Mouse (Mus musculus) gonadal fat pad, adult 2 months (tissue): ENCODE data around the gene Trip6. TPM values are rescaled to one million over a fixed set of nuclear protein-coding genes. Genes with fewer than 3 reads are reported as not detected.
"Not testable (repeated sequence)": the region's sequence is repeated elsewhere in the genome, so short reads cannot be mapped to it uniquely, and the experiment has no call there.

Experiments
- DNase-seq: peaks from one replicate; pipeline ENCODE4 v3.0.0-alpha.2; 2012; ENCODE audit warnings: low read depth
- polyA plus RNA-seq: library from polyadenylated mRNA; depleted of rRNA; stranded (reverse); fragments of >200 nt; gene quantifications from 2 replicates; pipeline ENCODE4 v1.2.3, GENCODE M21; 2012

Gene Trip6
- polyA plus RNA-seq, 1 experiment = 56.0 TPM

DNA sequence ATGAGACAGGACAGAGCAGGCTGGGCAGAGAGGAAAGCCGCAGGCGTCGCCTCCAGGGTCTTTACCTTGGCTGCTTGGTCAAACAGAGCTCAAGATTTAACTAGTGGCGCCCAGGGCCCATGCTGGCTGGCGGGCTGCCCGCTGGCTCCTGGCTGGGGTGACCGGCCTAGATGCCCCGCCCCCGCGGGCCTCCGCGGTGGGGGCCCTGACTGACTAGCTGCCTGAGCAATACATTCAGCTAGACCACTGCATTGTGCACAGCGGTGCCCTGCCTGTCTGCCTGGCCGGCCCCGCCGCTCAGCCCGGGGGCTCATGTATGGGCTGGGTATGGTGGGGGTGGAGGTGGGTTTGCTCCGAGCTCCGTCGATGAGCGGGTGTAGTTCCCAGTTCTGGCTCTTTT lies 13.0 kb downstream of the Trip6 start:
- DNase-seq = no peak

DNA sequence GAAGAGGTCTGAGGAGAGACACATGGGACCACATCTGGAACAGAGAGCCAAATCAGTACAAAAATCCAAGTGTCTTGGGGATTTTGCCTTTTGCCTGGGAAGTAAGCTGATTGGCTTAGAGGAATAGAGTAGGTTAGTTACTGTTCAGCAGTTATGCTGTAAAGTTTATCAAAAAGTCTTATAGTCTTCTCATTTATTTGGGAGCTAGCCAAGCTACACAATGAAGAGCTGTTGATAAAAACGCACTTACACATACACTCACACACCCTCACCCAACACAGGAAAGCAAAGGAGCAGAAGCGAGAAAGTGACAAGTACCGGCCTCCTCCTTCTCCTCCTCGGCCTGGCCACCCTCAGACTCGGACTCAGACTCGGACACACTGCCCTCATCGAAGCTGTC lies 15.0 kb downstream of the Trip6 start:
- DNase-seq = no peak

DNA sequence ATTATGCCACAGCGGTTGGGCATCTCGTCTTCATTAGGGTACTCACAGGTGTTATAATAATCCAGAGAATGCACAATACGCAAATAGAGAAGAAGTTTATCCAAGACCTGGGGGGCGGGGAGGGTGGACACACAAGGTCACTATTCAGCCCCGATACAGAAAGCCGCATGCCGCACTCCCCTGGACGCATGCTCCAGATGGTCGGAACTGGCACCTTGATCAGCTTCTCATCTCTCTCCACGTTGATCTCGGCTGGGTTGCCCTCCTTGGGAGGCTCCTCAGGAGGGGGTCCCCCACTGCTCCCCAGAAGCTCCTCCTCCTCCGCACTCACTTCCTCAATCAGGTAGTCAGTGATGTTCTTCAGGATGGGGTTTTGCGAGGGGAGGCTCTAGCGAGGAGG lies 17.1 kb downstream of the Trip6 start:
- no peak for DNase-seq

DNA sequence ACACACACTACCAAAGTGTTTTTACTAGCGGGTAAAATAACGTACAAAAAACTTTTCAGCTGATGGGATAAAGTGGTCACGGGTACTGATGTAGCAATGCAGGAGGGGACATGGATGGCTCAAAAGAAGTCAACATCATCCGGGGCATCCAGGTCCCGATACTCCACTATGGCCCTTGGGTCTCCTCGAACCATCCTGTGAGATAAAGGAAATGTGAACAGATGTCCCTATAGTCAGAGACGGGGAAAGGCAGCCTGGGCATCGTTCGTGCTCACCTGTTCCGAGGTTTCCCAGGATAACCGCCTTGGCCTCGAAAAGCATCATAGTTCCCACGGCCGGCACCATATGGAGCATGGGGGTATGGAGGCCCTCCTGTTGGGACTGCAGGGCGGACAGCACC lies 18.5 kb downstream of the Trip6 start:
- no peak for DNase-seq

DNA sequence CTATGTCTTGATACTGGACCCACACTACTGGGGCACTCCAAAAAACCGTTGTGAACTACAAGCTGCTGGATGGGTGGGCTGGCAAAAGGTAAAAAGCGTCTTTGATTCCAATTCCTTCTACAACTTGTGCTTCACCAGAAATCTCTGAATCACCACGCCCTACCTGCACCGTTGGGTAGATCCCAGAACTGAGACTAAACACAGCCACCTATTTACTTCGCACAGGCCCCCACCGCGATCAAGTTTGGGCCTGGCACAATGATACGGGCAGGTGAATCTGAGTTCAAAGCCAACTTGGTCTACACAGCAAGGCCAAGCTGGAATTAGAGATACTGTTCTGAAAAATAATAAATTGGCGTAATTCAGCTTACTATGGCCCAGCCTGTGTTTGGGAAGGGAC lies 18.9 kb downstream of the Trip6 start:
- no peak for DNase-seq

DNA sequence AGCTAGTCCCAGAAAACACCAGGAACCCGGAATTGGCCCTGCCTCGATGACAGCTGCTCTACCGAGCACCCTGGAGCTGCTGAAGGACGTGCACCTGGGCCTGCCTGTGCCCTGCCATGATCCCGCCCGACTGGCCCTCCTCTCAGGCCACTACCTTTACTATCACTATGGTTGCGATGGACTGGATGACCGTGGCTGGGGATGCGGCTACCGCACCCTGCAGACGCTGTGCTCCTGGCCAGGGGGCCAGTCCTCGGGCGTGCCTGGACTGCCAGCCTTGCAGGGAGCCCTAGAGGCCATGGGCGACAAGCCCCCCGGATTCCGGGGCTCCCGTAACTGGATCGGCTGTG lies 19.5 kb downstream of the Trip6 start:
- DNase-seq = no peak

DNA sequence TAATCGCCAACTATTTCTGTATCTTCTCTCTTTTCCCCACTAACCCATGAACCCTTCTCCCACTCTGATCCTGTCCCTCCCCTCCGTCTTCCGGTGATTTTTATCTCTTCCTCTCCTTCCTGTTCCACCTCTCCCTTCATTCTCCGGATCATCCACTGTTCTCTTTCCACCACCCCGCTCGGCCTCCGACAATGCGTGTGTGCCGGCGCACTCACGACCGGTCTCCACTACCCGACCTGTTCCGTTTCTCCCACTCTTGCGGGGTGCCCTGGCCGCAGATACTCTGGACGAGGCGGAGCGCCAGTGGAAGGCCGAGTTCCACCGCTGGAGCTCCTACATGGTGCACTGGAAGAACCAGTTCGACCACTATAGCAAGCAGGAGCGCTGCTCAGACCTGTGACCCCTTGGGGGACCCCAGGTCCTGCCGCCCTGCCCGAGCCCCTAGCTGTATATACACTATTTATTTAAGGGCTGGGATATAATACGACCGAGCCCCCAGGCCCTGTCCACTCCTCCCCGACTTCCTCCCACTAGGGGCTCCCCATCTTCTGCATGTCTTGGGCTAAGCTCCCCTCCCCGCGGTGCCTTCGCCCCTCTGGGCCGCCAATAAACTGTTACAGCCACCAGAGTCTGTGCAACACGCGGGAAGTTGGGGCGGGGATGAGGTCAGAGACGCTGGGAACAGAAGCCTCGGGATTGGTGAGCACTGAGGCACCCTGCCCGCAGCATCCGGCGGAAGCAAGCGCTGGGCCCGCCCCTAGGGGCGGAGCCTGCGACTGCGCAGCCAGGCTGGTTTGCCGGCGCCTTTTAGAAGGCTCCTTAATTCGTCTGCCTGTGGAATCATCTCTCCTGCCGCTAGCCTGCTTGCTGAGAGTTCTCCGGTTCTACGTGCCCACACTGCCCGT lies 20.1 kb downstream of the Trip6 start, which contains the start of gene Ufsp1:
TSS of gene Ufsp1 (plus strand) at position 791 of the 905 bp plus-strand sequence.
- DNase-seq = peak; percentile 69

DNA sequence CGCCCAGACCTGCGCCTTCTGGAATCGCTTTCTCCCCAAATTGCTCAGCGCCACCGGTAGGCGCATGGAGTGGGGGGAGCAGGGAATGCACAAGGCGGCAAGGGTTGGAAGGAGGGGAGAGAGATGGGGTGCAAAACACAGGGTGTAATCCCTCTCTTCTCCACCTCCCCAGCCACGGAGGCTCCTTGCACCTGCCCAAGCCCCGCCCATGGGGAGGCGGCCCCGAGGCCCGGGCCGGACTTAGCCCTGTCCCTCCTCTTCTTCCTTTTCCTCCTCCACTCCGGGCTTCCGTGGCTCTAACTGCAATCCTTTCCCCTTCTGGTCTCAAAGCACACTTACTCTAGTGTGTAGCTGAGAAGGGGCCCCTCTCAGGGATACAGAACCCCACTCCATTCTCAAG lies 20.9 kb downstream of the Trip6 start:
- no peak for DNase-seq

- DNase-seq = no peak
These were observed 22.8 kb downstream of the Trip6 start for GRCm38 (mm10) chr5:137291381-137291926.

GRCm38 (mm10) chr5:137290677-137291076 lies 23.5 kb downstream of the Trip6 start:
- DNase-seq = no peak

GRCm38 (mm10) chr5:137289591-137290365 lies 24.4 kb downstream of the Trip6 start:
- no peak for DNase-seq

DNA sequence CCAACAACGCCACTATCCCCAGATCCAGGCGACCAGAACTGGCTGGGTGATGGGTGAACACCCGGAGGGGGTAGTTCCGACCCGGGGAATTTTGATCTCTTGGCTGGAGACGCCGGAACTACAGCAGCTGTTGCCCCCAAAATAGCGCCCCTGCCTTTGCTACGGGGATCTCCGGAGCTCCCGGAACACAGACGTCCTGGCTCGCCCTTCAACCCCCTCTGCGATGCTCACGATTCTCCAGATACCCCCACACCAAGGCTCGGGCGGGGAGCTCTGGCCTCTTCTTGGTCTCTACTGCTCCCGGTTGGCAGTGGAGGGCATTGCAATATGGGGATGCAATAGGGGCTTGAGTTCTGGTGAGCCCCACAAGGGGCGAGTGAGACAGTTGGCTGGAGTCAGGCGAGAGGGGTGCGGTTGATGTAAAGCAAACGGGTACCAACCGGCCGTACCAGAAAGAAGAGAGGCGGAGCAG lies 25.2 kb downstream of the Trip6 start:
- no peak for DNase-seq

DNA sequence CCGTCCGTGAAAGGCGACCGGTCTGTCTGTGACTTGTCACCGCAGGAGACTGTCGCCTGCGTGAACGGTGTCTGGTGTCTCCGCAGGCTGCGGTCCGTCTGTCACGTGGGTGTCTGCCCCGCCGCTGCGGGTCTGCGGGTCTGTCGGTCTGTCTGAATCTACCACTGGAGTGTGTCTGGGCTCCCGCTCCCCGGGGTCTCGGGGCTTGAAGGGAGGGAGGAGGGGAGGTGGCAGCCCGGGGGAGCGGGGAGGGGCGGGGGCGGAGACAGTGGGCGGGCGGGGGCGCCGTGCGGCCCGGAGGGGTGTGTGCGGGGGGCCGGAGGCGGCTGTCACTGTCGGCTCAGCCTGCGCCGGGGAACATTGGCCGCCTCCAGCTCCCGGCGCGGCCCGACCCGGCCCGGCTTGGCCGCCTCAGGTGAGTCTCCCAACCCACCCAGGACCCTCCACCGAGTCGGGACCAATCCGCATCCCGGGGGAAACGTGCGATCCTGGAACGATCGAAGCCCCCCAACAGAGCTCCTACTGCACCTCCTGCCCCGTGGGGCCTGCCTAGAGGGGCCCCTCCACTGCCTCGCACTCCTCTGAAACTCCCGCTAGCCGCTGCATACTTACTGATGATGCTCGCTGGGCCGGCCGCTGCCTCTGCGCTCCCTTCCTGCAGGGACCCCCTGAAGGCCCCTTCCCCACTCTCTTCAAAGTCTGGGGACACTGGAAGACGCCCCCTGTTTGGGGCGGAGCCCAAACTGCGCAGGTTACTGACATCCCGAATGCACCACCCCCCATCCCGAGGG lies 26.1 kb downstream of the Trip6 start:
- no peak for DNase-seq

GRCm38 (mm10) chr5:137287032-137287952 lies 26.9 kb downstream of the Trip6 start, which contains the start of gene Ache:
TSS of gene Ache (plus strand) at chr5:137287519.
- no peak for DNase-seq

DNA sequence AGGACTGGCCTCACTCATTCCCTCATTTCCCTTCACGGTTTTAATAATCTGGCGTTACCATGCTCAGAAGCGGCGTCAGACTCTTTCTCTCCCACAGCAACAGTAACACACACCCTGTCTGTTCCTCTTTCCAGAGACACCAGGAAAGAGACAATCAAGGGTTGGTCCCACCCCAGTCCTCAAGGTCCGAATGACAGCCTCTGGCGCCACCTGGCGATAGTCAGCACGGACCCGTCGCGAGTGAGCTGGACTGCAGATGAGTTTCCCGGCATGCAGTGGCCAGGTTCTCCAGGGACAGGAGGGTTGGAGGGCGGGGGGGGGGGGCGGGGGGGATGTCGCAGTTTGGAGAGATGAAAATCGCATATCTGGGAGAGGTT lies 27.6 kb downstream of the Trip6 start:
- DNase-seq = no peak

DNA sequence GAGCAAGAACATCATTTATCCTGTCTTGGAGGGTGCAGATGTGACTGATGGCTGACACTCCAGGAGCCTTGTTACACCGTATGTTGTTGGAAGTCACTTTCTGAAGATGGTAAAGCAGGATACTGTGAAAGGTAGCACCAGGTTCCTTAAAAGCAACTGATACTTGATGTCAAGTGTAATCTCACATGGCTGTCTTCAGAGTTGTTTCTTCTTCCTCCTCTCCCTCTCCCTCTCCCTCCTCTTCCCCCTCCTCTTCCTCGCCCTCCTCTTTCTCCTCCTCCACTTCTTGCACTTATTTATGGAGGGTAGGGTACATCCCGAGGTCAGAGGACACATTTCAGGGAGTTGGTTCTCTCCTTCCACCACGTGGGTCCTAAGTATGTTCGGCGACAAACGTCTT lies 28.2 kb downstream of the Trip6 start:
- DNase-seq = no peak

GRCm38 (mm10) chr5:137285045-137285444 lies 29.2 kb downstream of the Trip6 start:
- no peak for DNase-seq

DNA sequence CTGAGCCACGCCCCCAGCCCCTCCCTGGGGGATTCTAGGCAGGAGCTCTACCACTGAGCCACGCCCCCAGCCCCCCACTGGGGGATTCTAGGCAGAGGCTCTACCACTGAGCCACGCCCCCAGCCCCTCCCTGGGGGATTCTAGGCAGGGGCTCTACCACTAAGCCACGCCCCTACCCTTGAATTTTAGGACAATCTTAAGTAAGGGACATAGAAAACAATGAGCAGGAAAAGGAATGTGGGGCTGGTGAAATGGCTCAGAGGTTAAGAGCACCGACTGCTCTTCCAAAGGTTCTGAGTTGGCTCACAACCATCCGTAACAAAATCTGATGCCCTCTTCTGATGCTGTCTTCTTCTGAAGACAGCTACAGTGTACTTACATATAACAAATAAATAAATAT lies 29.8 kb downstream of the Trip6 start:
- DNase-seq = not testable (repeated sequence)

DNA sequence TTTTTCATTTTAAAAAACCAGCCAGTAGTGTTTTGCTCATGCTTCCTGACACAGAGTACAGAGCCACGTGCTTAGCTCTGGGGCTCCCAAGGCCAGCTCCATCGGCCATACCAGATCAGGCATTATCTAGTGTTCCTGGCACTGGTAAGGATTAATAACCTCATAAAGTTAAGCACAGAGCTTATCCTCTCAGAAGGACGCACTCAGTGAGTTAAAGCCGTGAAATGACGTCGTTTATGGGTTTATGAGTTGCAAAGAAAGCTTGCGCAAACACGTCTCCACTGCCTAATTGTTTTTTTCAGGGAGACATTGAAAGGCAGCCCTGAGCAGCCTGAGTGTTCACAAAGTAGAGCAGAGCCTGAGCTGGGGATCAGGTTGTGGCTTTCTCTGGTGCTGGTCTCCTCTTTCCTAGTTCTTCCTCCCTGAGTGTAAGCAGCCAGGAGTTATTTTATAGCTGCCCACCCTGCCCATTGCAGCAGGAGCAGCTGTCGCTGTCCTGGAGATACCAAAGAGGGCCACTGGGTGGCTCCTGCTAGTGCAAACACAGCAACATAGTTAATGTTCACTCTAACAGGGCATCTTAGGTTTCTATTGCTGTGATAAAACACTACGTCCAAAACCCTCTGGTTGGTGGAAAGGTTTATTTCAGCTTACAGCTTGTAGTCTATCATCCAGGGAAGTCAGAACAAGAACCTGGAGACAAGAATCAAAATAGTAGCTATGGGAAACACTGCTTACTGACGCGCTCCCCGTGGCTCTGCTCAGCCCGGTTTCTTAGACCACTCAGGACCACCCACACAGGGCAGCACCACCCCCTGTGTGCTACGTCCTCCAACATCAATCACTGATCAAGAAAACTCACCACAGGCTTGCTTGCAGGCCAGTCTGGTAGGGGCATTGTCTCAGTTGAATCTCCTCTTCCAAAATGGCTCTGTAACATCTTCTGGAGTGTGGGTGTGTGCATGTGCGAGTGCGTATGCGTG lies 36.6 kb downstream of the Trip6 start:
- DNase-seq = peak; percentile 47
